In the genomic region with DNA sequence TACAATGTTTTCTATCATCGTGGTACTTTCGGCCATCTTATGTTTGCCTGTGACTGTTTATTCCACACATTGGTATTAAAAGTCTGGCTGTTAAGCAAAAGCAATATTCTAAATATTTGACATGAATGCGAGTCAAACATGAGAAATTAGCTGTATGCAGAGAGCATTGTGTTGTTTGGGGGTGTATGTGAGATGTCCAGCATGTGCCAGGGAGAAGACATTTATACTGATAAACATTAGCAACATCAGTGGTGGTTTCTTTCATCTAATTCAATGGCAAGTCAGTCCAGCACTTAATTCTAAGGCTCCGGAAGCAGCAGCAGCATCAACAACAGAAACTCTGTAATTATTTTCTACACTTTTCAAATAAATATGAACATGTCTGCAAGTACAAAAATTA, we compare ENCODE assay signal across 35 mouse cellular contexts.
"Had no signal": no experiment of that assay in that cellular context is flagged by ENCODE, and none has a peak within 500 bp of the region (broad histone marks: within the 10 kb centered on the region; RNA-seq: fewer than 3 reads in every experiment).

No protein-coding gene starts in this region.

- ATAC-seq: hindbrain, embryonic 16.5 days; hindbrain, postnatal 0 days; inflammation-experienced regulatory T-cells, adult 6 months; intestine, embryonic 15.5 days; intestine, embryonic 16.5 days; intestine, postnatal 0 days had no signal

- H3K9ac ChIP-seq: heart, embryonic 12.5 days; heart, embryonic 13.5 days; heart, embryonic 15.5 days; hindbrain, embryonic 12.5 days; hindbrain, embryonic 13.5 days; hindbrain, embryonic 14.5 days; hindbrain, embryonic 15.5 days; intestine, embryonic 15.5 days; kidney, embryonic 15.5 days had no signal

- H3K27me3 ChIP-seq: heart, embryonic 12.5 days; heart, embryonic 13.5 days; heart, embryonic 15.5 days; hindbrain, embryonic 12.5 days; hindbrain, embryonic 13.5 days; hindbrain, embryonic 15.5 days; intestine, embryonic 15.5 days; kidney, embryonic 15.5 days had no signal

- H3K9me3 ChIP-seq: heart, embryonic 10.5 days; heart, embryonic 12.5 days; heart, embryonic 13.5 days; heart, embryonic 15.5 days; hindbrain, embryonic 10.5 days; hindbrain, embryonic 12.5 days; hindbrain, embryonic 13.5 days; hindbrain, embryonic 15.5 days; intestine, embryonic 15.5 days; kidney, embryonic 15.5 days had no signal

- H3K27ac ChIP-seq: heart, embryonic 10.5 days; heart, embryonic 13.5 days; heart, embryonic 15.5 days; hindbrain, embryonic 10.5 days; hindbrain, embryonic 12.5 days; hindbrain, embryonic 13.5 days; hindbrain, embryonic 14.5 days; hindbrain, embryonic 15.5 days; hindbrain, postnatal 0 days; intestine, embryonic 15.5 days; kidney, embryonic 15.5 days; kidney, postnatal 0 days; layer of hippocampus, adult 2 months had no signal

- DNase-seq: heart, postnatal 10 days; heart, postnatal 14 days; heart, postnatal 36 days; heart, postnatal 4 days; kidney, adult 11 months; kidney, adult 18-20 months; kidney, adult 2 months; kidney, adult 8-10 months; kidney, adult 9 months; kidney, postnatal 10 days; kidney, postnatal 14 days; kidney, postnatal 25 days; kidney, postnatal 36 days; kidney, postnatal 4 days; layer of hippocampus, adult 9-11 months; layer of hippocampus, postnatal 36 days had no signal

- H3K4me2 ChIP-seq: heart, embryonic 11.5 days; heart, embryonic 12.5 days; heart, embryonic 13.5 days; heart, embryonic 15.5 days; hindbrain, embryonic 12.5 days; hindbrain, embryonic 13.5 days; hindbrain, embryonic 14.5 days; hindbrain, embryonic 15.5 days; intestine, embryonic 15.5 days; kidney, embryonic 15.5 days had no signal

- H3K36me3 ChIP-seq: heart, embryonic 10.5 days; heart, embryonic 12.5 days; heart, embryonic 13.5 days; heart, embryonic 15.5 days; hindbrain, embryonic 10.5 days; hindbrain, embryonic 12.5 days; hindbrain, embryonic 13.5 days; hindbrain, embryonic 15.5 days; intestine, embryonic 15.5 days; kidney, embryonic 15.5 days had no signal

- H3K4me3 ChIP-seq: heart, embryonic 10.5 days; heart, embryonic 12.5 days; heart, embryonic 13.5 days; heart, embryonic 15.5 days; hindbrain, embryonic 10.5 days; hindbrain, embryonic 12.5 days; hindbrain, embryonic 13.5 days; hindbrain, embryonic 15.5 days; intestine, embryonic 15.5 days; kidney, embryonic 15.5 days; layer of hippocampus, adult 2 months had no signal

- H3K4me1 ChIP-seq: heart, embryonic 10.5 days; heart, embryonic 12.5 days; heart, embryonic 13.5 days; hindbrain, embryonic 10.5 days; intestine, embryonic 15.5 days had no signal
